Mouse (Mus musculus) effector memory CD4-positive, alpha-beta T cell, adult 7 months (primary cell): ENCODE measurements around the gene Tmc5. TPM values are rescaled to one million over a fixed set of nuclear protein-coding genes. Genes with fewer than 3 reads are reported as not detected.

Experiments used
- polyA plus RNA-seq: library from polyadenylated mRNA; unstranded; fragments of 100-300 nt; shearing (Covaris generic); gene quantifications from one replicate; pipeline ENCODE4 v1.2.1, GENCODE M21; 2017

The Tmc5 gene
- polyA plus RNA-seq, result 0.96 TPM

DNA sequence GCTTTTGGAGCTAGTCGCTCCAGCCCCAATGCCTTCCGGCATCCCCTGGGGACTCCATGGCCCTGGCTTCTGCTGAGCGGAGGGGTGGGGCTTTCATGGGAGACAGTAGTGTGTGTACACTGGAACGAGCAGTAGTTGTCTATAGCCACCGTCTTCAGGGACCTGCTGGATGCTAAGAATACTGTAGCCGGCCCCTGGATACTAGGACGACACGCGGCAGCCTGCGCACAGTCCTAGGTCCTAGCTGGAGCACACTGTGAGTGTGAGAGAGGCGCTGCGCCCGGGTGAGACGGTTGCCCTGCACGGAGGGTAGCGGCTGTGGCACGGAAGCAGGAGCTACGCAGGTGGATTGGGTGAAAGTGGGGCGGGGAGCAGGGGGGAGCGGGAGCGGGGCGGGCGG is at the start of gene Tmc5:
Gene Tmc5 (plus strand): TSS at position 97 of the 400 bp plus-strand sequence.

GRCm38 (mm10) chr7:118584257-118584907 is 12.7 kb upstream of the Tmc5 start, which contains the start of gene Tmc7:
Gene Tmc7, minus strand, starts transcription at chr7:118584736.

DNA sequence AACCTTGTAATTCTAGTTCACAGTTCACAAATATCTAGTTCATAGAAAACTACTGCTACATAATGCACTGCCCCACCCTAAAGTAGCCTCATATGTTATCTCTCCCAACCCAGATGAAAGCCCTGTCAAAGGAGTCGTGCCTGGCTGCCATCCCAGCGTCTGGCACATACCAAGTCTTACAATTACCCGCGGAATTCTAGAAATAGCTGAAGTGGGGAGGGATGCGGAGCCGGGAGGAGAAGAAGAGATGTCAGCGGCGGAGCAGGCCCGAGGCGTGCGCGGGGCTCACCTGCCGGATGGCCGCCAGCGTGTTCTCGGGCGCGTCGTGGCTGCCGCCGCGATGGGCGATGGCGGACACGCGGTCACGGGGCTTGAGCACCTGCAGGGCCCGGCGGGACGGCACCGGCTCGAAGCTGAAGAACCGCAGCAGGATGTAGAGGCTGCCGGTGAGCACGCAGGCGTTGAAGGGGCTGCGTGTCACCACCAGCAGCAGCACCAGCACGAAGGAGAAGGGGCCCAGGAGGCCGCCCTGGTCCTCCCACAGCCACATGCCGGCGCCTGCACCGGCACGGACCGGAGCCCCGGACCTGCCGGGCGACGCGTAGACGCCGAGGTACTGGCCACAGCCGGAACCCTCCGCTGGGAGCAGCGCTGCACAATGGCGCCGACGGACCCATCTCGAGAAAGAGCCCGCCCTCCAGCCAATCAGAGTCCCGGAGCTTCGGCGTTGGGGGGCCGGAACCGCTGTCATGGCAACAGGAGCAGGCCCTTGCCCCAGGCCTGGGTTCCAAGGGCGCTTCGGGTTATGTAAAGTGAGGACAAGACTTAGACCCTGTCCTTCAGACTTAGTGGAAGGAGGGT is 108.2 kb downstream of the Tmc5 start, which contains the start of gene Gde1:
Gene Gde1 (minus strand): TSS at position 678 of the 861 bp plus-strand sequence.

DNA sequence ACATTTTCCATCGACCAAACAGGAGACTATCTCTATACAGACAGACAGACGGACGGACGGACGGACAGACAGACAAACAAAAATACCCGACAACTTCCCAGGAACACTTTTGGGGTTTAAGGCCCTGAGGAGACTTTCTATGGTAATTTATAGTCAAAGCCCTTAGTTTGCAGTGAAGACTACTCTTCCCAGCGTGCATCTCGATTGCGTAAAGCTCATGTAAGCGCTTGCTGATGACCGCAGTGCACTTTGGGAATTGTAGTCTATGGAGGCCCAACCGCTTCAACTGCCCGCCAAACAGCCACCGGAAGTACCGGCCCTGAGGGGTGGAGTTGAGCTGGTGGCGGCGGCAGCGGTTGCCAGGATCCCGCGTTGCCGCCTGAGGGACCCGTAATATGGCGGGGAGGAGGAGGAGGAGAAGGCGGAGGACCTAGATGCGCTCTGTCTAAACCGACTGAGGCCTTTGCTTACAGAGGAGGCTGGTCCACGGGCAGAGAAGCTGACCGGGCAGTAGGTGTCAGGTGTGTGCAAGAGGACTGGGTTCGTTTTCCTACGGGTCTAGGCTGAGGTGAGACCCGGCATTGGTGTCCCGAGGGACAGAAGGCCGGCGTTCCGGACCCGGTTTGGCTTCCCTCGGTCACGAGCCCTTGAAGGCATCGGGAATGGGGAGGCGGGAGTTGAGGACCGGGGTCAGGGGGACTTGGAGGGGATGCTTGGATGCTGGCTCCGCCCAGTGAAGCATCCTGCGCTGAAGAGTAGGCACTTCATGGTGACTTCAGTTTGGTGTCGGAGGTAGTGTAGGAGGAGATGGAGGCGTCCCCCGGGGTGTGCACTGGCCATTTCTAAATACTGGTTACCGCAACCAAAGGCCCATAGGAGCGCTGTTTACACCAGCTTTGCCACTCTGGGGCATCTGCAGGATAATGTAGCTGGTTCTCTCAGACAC is 115.4 kb downstream of the Tmc5 start, which contains the start of gene Ccp110:
Gene Ccp110 (plus strand): TSS at position 325 of the 946 bp plus-strand sequence.

Other genes with a start within 250 kb of the Tmc5 start
- not detected for gene Syt17, start 149.1 kb upstream of the Tmc5 start, polyA plus RNA-seq
- 0.80 TPM for gene Itpripl2, start 105.3 kb upstream of the Tmc5 start, polyA plus RNA-seq
- 4.7 TPM for gene Coq7, start 63.9 kb upstream of the Tmc5 start, polyA plus RNA-seq
- 0.63 TPM for gene Tmc7, start 12.6 kb upstream of the Tmc5 start, polyA plus RNA-seq
- 40.4 TPM for gene Gde1, start 108.5 kb downstream of the Tmc5 start, polyA plus RNA-seq
- 5.8 TPM for gene Ccp110, start 115.3 kb downstream of the Tmc5 start, polyA plus RNA-seq
- 70.1 TPM for gene Vps35l, start 142.9 kb downstream of the Tmc5 start, polyA plus RNA-seq